Mouse (Mus musculus) CH12.LX (cell line): Measurements from ENCODE around the gene Gm21992. TPM values are rescaled to one million over a fixed set of nuclear protein-coding genes. Genes with fewer than 3 reads are reported as not detected.

Experiments used
- DNase-seq: peaks from one replicate; pipeline ENCODE4 v3.0.0-alpha.2; 2013; ENCODE audit errors: extremely low read depth
- H3K27ac ChIP-seq: 2 replicates; pipeline ENCODE4 v1.5.1; 2012; ENCODE audit warnings: low read depth, mild to moderate bottlenecking, control low read depth, moderate library complexity; ENCODE audit not compliant: insufficient read depth
- H3K27me3 ChIP-seq: replicated peaks from 2 replicates; pipeline ENCODE3; 2012; ENCODE audit warnings: inconsistent platforms
- H3K36me3 ChIP-seq, 2 experiments: replicated peaks in 1 of 2; 2 replicates each; pipeline versions ENCODE3 to v1.6.1; 2012; ENCODE audit warnings: inconsistent platforms in 1 of 2, low read length in 1 of 2, mild to moderate bottlenecking in 1 of 2, mixed read lengths in 1 of 2, moderate library complexity in 1 of 2; ENCODE audit not compliant: control insufficient read depth in 1 of 2, insufficient read depth in 1 of 2
- H3K4me1 ChIP-seq, 2 experiments: 2 replicates each; pipeline ENCODE4 v1.6.1; 2012; ENCODE audit warnings: inconsistent platforms in 1 of 2, moderate library complexity in 1 of 2; ENCODE audit not compliant: insufficient read depth in 2 of 2, control insufficient read depth in 1 of 2
- H3K4me2 ChIP-seq: 2 replicates; pipeline ENCODE4 v1.6.1; 2012; ENCODE audit warnings: low read depth, mild to moderate bottlenecking, control low read depth; ENCODE audit not compliant: poor library complexity, insufficient read depth, severe bottlenecking
- H3K4me3 ChIP-seq, 3 experiments: fragments of 150-350 bp in 1 of 3; sonication (generic) in 1 of 3; replicated peaks in 1 of 3; 2 replicates each; pipeline versions ENCODE3 to v1.5.1; 2011 to 2012; ENCODE audit warnings: low read depth in 2 of 3, low read length in 2 of 3, mild to moderate bottlenecking in 2 of 3, moderate library complexity in 2 of 3, control low read depth in 1 of 3, improper control_type of control experiment in 1 of 3, inconsistent platforms in 1 of 3, mixed read lengths in 1 of 3; ENCODE audit not compliant: poor library complexity in 1 of 3
- H3K79me2 ChIP-seq: replicated peaks from 2 replicates; pipeline ENCODE4 v1.6.1; 2012; ENCODE audit warnings: mild to moderate bottlenecking, moderate library complexity; ENCODE audit not compliant: control insufficient read depth, poor library complexity, insufficient read depth, severe bottlenecking; ENCODE audit errors: extremely low read depth
- H3K9ac ChIP-seq: 2 replicates; pipeline ENCODE4 v1.6.1; 2012; ENCODE audit warnings: low read depth, mild to moderate bottlenecking, control low read depth, moderate library complexity; ENCODE audit not compliant: insufficient read depth
- H3K9me3 ChIP-seq: replicated peaks from 2 replicates; pipeline ENCODE3; 2012; ENCODE audit warnings: low read length, inconsistent platforms, mixed read lengths
- BHLHE40 ChIP-seq: IDR thresholded peaks from 2 replicates; pipeline ENCODE4 v1.6.1; 2011; ENCODE audit warnings: mild to moderate bottlenecking, low read depth, low read length, improper control_type of control experiment
- CTCF ChIP-seq, 2 experiments: IDR thresholded peaks in 1 of 2; conservative IDR thresholded peaks in 1 of 2; 2 replicates each; pipeline ENCODE4 v1.5.1; 2011 to 2012; ENCODE audit warnings: low read depth in 2 of 2, low read length in 2 of 2, improper control_type of control experiment in 1 of 2, inconsistent platforms in 1 of 2, mild to moderate bottlenecking in 1 of 2, moderate library complexity in 1 of 2
- IRF4 ChIP-seq: IDR thresholded peaks from 2 replicates; pipeline ENCODE4 v1.6.1; 2014; ENCODE audit warnings: low read depth, mild to moderate bottlenecking, inconsistent platforms, low read length, improper control_type of control experiment
- KAT2A ChIP-seq: IDR thresholded peaks from 2 replicates; pipeline ENCODE4 v1.6.1; 2012; ENCODE audit warnings: low read length, improper control_type of control experiment, inconsistent platforms; ENCODE audit not compliant: insufficient replicate concordance
- MAZ ChIP-seq: IDR thresholded peaks from 2 replicates; pipeline ENCODE4 v1.6.1; 2012; ENCODE audit warnings: low read depth, mild to moderate bottlenecking, inconsistent platforms, low read length, improper control_type of control experiment, moderate library complexity
- MEF2A ChIP-seq: IDR thresholded peaks from 2 replicates; pipeline ENCODE4 v1.6.1; 2014; ENCODE audit warnings: low read depth, mild to moderate bottlenecking, inconsistent platforms, low read length, improper control_type of control experiment, borderline replicate concordance
- PAX5 ChIP-seq: IDR thresholded peaks from 2 replicates; pipeline ENCODE4 v1.6.1; 2012; ENCODE audit warnings: low read length, inconsistent platforms, mixed read lengths
- POLR2AphosphoS2 ChIP-seq: IDR thresholded peaks from 2 replicates; pipeline ENCODE4 v1.6.1; 2011; ENCODE audit warnings: low read depth, low read length, improper control_type of control experiment
- RAD21 ChIP-seq: IDR thresholded peaks from 2 replicates; pipeline ENCODE4 v1.6.1; 2011; ENCODE audit warnings: low read depth, mild to moderate bottlenecking, low read length, improper control_type of control experiment, moderate library complexity
- RCOR1 ChIP-seq: conservative IDR thresholded peaks from 2 replicates; pipeline ENCODE4 v1.6.1; 2012; ENCODE audit warnings: low read depth, mild to moderate bottlenecking, inconsistent platforms, low read length, improper control_type of control experiment
- SIN3A ChIP-seq: IDR thresholded peaks from 2 replicates; pipeline ENCODE4 v1.6.1; 2012; ENCODE audit warnings: low read length, improper control_type of control experiment, inconsistent platforms
- SMC3 ChIP-seq: IDR thresholded peaks from 2 replicates; pipeline ENCODE4 v1.6.1; 2011; ENCODE audit warnings: low read depth, low read length, improper control_type of control experiment
- TCF12 ChIP-seq: IDR thresholded peaks from 2 replicates; pipeline ENCODE4 v1.6.1; 2014; ENCODE audit warnings: low read depth, mild to moderate bottlenecking, inconsistent platforms, low read length, improper control_type of control experiment
- ZC3H11A ChIP-seq: IDR thresholded peaks from 2 replicates; pipeline ENCODE4 v1.6.1; 2012; ENCODE audit warnings: low read depth, mild to moderate bottlenecking, inconsistent platforms, low read length, improper control_type of control experiment
- ZNF384 ChIP-seq: IDR thresholded peaks from 2 replicates; pipeline ENCODE4 v1.6.1; 2012; ENCODE audit warnings: low read depth, low read length, improper control_type of control experiment, inconsistent platforms
- dilution Hi-C: fragments of 300-500 bp; cut with MboI; formaldehyde crosslinking; loops from 2 replicates; pipeline ENCODE4 v1.14.3; 2020; ENCODE audit warnings: low sequenced_read_pairs; ENCODE audit not compliant: extremely low pct_unique_long_range_greater_than_20kb, extremely low pct_ligation_motif_present
- in situ Hi-C: fragments of 300-500 bp; cut with MboI; formaldehyde crosslinking; loops from 3 replicates; pipeline ENCODE4 v1.14.3; 2019; ENCODE audit warnings: low sequenced_read_pairs, low pct_ligation_motif_present, low pct_unique_long_range_greater_than_20kb, mixed read lengths
- polyA plus RNA-seq: library from polyadenylated mRNA; unstranded; fragments of >175 nt; gene quantifications from 2 replicates; pipeline ENCODE4 v1.2.1, GENCODE M21; 2012; ENCODE audit warnings: low read depth; ENCODE audit not compliant: insufficient read length
- total RNA-seq, 2 experiments: library from RNA; depleted of rRNA; stranded (reverse); fragments of 300-350 nt in 1 of 2; fragments of >200 nt in 1 of 2; gene quantifications; 2 replicates each; pipeline ENCODE4 v1.2.3; 2012 to 2014

Gene Gm21992
- total and polyA plus RNA-seq, 3 experiments, result 3.9 to 44.3 (median 17.0) TPM

DNA sequence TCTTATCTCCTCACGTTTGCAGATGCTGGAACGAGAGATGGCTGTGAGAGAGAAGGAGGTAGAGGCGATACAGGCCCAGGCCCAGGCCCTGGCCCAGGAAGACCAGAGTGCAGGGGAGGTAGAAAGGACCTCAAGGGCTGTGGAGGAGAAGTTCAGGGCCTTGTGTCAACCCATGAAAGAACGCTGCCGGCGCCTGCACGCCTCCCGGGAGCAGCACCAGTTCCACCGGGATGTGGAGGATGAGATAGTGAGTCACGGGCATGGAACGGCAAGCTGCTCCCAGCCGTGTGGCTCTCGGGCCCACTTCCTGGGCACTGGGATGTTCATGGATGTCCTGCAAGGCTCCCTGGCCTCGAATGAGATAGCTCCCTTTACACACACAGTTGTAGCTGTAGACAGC lies 67.4 kb downstream of the Gm21992 start:
- no peak overlapping the region for H3K4me3 ChIP-seq
- dilution Hi-C loops, result no loop called here

DNA sequence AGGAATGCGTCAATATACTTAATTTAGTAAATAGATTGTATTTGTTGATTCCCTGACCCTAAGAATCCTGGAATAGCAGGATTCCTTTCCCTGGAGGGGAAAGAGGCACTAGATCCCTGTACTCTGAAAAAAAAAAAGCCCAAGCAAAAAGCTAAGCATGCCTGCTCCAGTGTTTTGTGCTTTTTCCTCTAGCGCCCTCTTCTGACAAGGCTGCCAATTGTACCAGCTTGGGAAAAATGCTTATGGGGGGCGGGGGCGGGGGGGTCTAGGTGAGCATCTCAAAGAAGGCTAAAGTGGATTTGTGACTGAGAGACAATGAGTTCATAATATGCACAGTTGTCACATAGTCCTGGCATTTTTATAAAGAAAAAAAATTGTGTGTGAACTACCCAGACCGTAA lies 67.9 kb downstream of the Gm21992 start:
- Histone ChIP-seq H3K9me3 (no peaks in the 10 kb centered on the region), H3K79me2 (no peaks in the 10 kb centered on the region), H3K4me3 (no peak overlapping the region), H3K36me3 (peaks cover 0 to 6% of the 10 kb centered on the region in 2 experiments), H3K27ac (no peak overlapping the region), H3K27me3 (no peaks in the 10 kb centered on the region), H3K9ac (no peak overlapping the region), H3K4me1 (no peaks in the 10 kb centered on the region), H3K4me2 (no peak overlapping the region)
- in situ Hi-C loops, result loop anchor here (5.0 to 10.0 kb wide), 3 partner anchors 49 to 246 kb away; partner anchors contain the start of genes 2010003K11Rik, Gm960 and Rce1
- TF ChIP-seq KAT2A (no peak), POLR2AphosphoS2 (no peak), MAZ (0 out of 2 replicates have a peak, but pooled peaks have one; percentile 32), CTCF (conservative IDR thresholded peaks at IDR 0.05 in 1 of 2, IDR thresholded peaks at IDR 0.05 in 1 of 2; ENCODE audit: low read depth in 2 of 2, low read length in 2 of 2) (peak; percentile 15 to 75; a peak in 3 of 4 replicates), TCF12 (no peak), IRF4 (no peak), BHLHE40 (no peak), ZC3H11A (peak; percentile 46; the same call in 1 of the 2 replicates), SMC3 (peak; percentile 65), RAD21 (peak; percentile 62), MEF2A (no peak), ZNF384 (peak; percentile 87), SIN3A (no peak)
- dilution Hi-C loops, result no loop called here
- DNase-seq, result peak; percentile 27

More for the DNA sequence above, 67.4 kb downstream of the Gm21992 start:
- Histone ChIP-seq H3K4me1 (no peaks in the 10 kb centered on the region), H3K9me3 (no peaks in the 10 kb centered on the region), H3K4me2 (no peak overlapping the region), H3K36me3 (peaks cover 0 to 6% of the 10 kb centered on the region in 2 experiments), H3K27ac (no peak overlapping the region), H3K79me2 (no peaks in the 10 kb centered on the region), H3K27me3 (no peaks in the 10 kb centered on the region), H3K9ac (no peak overlapping the region)
- in situ Hi-C loops, result loop anchor here (5.0 to 10.0 kb wide), 3 partner anchors 49 to 247 kb away; partner anchors contain the start of genes 2010003K11Rik, Gm960 and Rce1
- TF ChIP-seq CTCF (conservative IDR thresholded peaks at IDR 0.05 in 1 of 2, IDR thresholded peaks at IDR 0.05 in 1 of 2; ENCODE audit: low read depth in 2 of 2, low read length in 2 of 2) (no peak), RCOR1 (no peak), PAX5 (no peak)
- no peak for DNase-seq
